Mouse (Mus musculus) embryonic facial prominence, embryonic 11.5 days (tissue): ENCODE measurements around the gene Ctbs. TPM values are rescaled to one million over a fixed set of nuclear protein-coding genes. Genes with fewer than 3 reads are reported as not detected.

Experiments
- ATAC-seq: fragments of 200-750 bp; cut with Nextera tagmentation; replicated peaks from 2 replicates; pipeline ENCODE4 v1.8.0; 2017; ENCODE audit warnings: low read depth; ENCODE audit not compliant: insufficient number of reproducible peaks, low FRiP score, low TSS enrichment
- DNase-seq: peaks from one replicate; pipeline ENCODE4 v3.0.0-alpha.2; 2015; ENCODE audit warnings: low spot score
- H3K27ac ChIP-seq: fragments of 300-500 bp; sonication (generic); replicated peaks from 2 replicates; pipeline ENCODE4 v1.5.1; 2014; ENCODE audit warnings: mild to moderate bottlenecking, low read depth, low read length, control low read depth
- H3K27me3 ChIP-seq: fragments of 300-500 bp; sonication (generic); 2 replicates; pipeline ENCODE4 v1.6.1; 2014; ENCODE audit warnings: mild to moderate bottlenecking, low read length, moderate library complexity, mixed read lengths; ENCODE audit not compliant: control insufficient read depth, insufficient read depth
- H3K36me3 ChIP-seq: fragments of 300-500 bp; sonication (generic); replicated peaks from 2 replicates; pipeline ENCODE4 v1.6.1; 2014; ENCODE audit warnings: low read depth, mild to moderate bottlenecking, low read length, moderate library complexity, mixed read lengths; ENCODE audit not compliant: control insufficient read depth, insufficient read depth
- H3K4me1 ChIP-seq: fragments of 300-500 bp; sonication (generic); 2 replicates; pipeline ENCODE4 v1.6.1; 2014; ENCODE audit warnings: low read length, mixed read lengths; ENCODE audit not compliant: control insufficient read depth, insufficient read depth
- H3K4me2 ChIP-seq: fragments of 300-500 bp; sonication (generic); 2 replicates; pipeline ENCODE4 v1.6.1; 2014; ENCODE audit warnings: low read depth, mild to moderate bottlenecking, control low read depth, low read length, moderate library complexity
- H3K4me3 ChIP-seq: fragments of 300-500 bp; sonication (generic); 2 replicates; pipeline ENCODE4 v1.5.1; 2014; ENCODE audit warnings: low read depth, low read length, control low read depth
- H3K9ac ChIP-seq: fragments of 300-500 bp; sonication (generic); replicated peaks from 2 replicates; pipeline ENCODE4 v1.6.1; 2014; ENCODE audit warnings: mild to moderate bottlenecking, control low read depth, low read length
- H3K9me3 ChIP-seq: fragments of 300-500 bp; sonication (generic); replicated peaks from 2 replicates; pipeline ENCODE4 v1.6.1; 2016; ENCODE audit warnings: mild to moderate bottlenecking, low read length, inconsistent platforms, mixed read lengths; ENCODE audit not compliant: control insufficient read depth
- WGBS: fragments of 180-500 bp; shearing (Covaris S2); extraction: QIAGEN DNeasy Blood & Tissue Kit; methylation state at CpG from one replicate; pipeline ENCODE4 v1.1.7; 2014; 5-methylcytosine and 5-hydroxymethylcytosine counted together
- polyA plus RNA-seq: library from polyadenylated mRNA; unstranded; fragments of >200 nt; fragmentation: Nextera tagmentation; extraction: Ambion mirVana; gene quantifications from 2 replicates; pipeline ENCODE4 v1.2.1, GENCODE M21; 2014

The Ctbs gene
- polyA plus RNA-seq, 1 experiment from 2014 or later, result 6.7 TPM

DNA sequence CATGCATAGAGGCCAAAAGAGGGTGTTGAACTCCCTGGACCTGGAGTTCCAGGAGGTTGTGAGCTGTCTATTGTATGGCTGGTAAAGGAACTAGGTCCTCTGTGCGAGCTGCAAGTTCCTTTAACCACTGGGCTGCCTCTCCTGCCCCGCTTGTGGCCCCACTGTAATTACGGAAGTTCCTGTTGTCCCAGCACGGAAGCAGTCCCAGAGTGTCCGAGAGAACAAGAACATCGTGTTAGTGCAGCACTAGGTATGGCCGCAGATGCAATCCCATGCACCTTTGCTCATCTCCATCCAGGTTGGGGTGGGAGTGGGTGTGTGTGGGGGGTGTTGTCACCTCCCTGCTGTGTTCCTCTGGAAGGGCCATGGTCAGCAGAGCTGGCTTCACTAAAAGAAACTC lies 4.7 kb upstream of the Ctbs start:
- Histone ChIP-seq H3K4me3 (no peak overlapping the region), H3K9ac (no peak overlapping the region), H3K27ac (no peak overlapping the region), H3K27me3 (no peaks in the 10 kb centered on the region), H3K36me3 (no peaks in the 10 kb centered on the region; the same call in 1 of the 2 replicates), H3K4me1 (no peaks in the 10 kb centered on the region), H3K9me3 (no peaks in the 10 kb centered on the region), H3K4me2 (no peak overlapping the region)
- ATAC-seq (no peak), DNase-seq (no peak)
- 92% methylated on average over 7 of the region's 7 CpGs for WGBS

- 88% methylated on average over 5 of the region's 5 CpGs for WGBS
- Histone ChIP-seq H3K9ac (no peak overlapping the region), H3K27me3 (no peaks in the 10 kb centered on the region), H3K36me3 (no peaks in the 10 kb centered on the region), H3K4me3 (no peak overlapping the region), H3K9me3 (no peaks in the 10 kb centered on the region), H3K4me1 (no peaks in the 10 kb centered on the region), H3K27ac (no peak overlapping the region), H3K4me2 (no peak overlapping the region)
- DNase-seq (no peak), ATAC-seq (no peak)
Measured at GRCm38 (mm10) chr3:146447156-146447555, 2.4 kb upstream of the Ctbs start.

DNA sequence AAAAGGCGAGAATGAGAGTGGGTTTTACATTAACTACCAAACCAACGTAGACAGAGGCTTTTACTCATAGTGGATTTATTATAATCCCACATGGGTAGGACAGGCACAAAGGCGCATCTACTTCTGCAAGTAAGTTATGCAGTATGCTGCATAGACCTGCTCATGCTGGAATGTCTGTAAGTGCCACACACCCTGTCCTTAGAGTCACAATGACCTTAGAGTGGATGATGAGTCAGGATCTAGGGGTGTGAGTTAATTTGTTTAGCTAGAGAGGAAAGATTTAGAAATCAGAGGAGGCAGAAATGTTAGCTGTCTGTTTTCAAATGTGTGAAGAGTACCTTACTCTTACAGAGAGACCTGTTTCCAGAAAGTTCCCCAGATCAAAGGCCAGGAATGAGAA lies 2.0 kb upstream of the Ctbs start:
- DNase-seq, result no peak
- H3K4me1 ChIP-seq, result no peaks in the 10 kb centered on the region
- no peaks in the 10 kb centered on the region for H3K27me3 ChIP-seq
- H3K27ac ChIP-seq, result no peak overlapping the region
- WGBS, result 83% methylated on average over 3 of the region's 3 CpGs
- no peak overlapping the region for H3K4me2 ChIP-seq
- H3K4me3 ChIP-seq, result no peak overlapping the region
- ATAC-seq, result no peak
- no peak overlapping the region for H3K9ac ChIP-seq
- H3K36me3 ChIP-seq, result no peaks in the 10 kb centered on the region
- no peaks in the 10 kb centered on the region for H3K9me3 ChIP-seq

GRCm38 (mm10) chr3:146448372-146448771 lies 1.2 kb upstream of the Ctbs start:
- Histone ChIP-seq H3K9me3 (no peaks in the 10 kb centered on the region), H3K4me2 (no peak overlapping the region), H3K27ac (no peak overlapping the region), H3K4me1 (no peaks in the 10 kb centered on the region), H3K4me3 (no peak overlapping the region), H3K27me3 (no peaks in the 10 kb centered on the region), H3K36me3 (no peaks in the 10 kb centered on the region), H3K9ac (no peak overlapping the region)
- 92% methylated on average over 10 of the region's 10 CpGs for WGBS
- DNase-seq (no peak), ATAC-seq (no peak)

DNA sequence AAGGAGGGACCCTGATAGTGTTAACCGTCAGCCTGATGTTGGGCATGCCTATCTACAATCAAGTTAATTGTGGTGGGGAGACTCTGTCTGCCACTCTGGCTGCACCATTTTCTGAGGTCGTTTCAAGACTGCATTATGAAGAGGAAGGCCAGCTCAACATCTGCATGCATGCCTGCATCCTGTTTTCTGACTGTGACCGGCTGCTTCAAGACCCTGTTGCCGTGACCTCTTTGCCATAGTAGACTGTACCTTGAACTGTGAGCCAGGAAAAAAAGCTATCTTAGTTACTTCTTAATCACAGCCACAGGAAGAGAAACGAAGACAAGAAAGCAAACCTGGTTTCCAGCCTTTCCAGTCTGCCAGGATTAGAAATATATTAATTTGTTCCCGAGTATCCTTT lies 626 bp upstream of the Ctbs start:
- DNase-seq (no peak), ATAC-seq (no peak)
- Histone ChIP-seq H3K27me3 (no peaks in the 10 kb centered on the region), H3K36me3 (no peaks in the 10 kb centered on the region), H3K9me3 (no peaks in the 10 kb centered on the region), H3K4me1 (no peaks in the 10 kb centered on the region), H3K27ac (no peak overlapping the region), H3K4me3 (no peak overlapping the region), H3K9ac (no peak overlapping the region), H3K4me2 (no peak overlapping the region)
- WGBS, result 77% methylated on average over 6 of the region's 6 CpGs

DNA sequence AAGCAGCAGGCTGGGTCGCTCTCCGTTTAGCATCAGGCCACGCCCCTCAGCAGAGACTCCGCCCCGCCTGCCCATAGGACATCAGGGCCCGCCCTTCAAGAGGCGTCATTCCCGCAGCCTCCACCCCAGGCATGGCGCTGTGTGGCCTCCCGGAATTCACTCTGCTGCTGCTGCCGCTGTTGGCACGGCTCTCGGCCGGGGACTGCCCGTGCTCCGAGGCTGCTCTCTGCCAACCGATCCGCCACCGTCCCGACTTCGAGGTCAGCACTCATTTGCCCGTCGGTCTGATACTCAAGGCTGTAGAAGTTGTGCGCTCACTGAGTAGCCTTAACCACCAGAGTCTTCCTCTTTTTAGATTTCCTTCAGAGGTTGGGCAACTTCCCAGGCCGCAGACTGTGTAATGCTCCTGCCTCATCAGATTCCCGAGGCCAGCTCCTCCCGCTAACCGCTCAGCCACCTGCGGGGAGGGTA lies 811 bp downstream of the Ctbs start:
- Histone ChIP-seq H3K4me1 (no peaks in the 10 kb centered on the region), H3K27me3 (no peaks in the 10 kb centered on the region), H3K9me3 (no peaks in the 10 kb centered on the region), H3K4me2 (peak overlapping the region; percentile 65), H3K36me3 (no peaks in the 10 kb centered on the region), H3K9ac (peak overlapping the region; percentile 74), H3K4me3 (peak overlapping the region; percentile 58), H3K27ac (no peak overlapping the region; the same call in 1 of the 2 replicates)
- peak; percentile 97 for ATAC-seq
- under 1% methylated on average over 29 of the region's 29 CpGs for WGBS
- DNase-seq, result peak; percentile 96

DNA sequence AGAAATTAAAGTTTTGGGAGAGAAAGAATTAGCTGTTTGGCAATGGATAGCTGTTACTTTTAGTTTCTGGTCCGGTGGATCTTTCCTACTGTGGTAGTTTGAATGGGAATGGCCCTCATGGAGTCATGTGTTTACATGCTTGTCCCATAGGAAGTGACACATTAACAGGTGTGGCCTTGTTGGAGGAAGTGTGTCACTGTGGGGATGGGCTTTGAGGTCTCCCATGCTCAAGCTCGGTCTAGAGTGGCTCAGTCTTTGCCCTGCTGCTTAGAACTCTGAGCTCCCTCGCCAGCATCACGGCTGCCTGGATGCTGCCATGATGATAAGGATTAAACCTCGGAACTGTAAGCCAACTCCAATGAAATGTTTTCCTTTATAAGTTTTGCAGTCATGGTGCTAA lies 1.8 kb downstream of the Ctbs start:
- ATAC-seq (no peak), DNase-seq (no peak)
- Histone ChIP-seq H3K27me3 (no peaks in the 10 kb centered on the region), H3K36me3 (no peaks in the 10 kb centered on the region), H3K4me3 (no peak overlapping the region), H3K9me3 (no peaks in the 10 kb centered on the region), H3K4me1 (no peaks in the 10 kb centered on the region), H3K27ac (no peak overlapping the region), H3K9ac (no peak overlapping the region), H3K4me2 (no peak overlapping the region)
- WGBS, result 83% methylated on average over 5 of the region's 5 CpGs

DNA sequence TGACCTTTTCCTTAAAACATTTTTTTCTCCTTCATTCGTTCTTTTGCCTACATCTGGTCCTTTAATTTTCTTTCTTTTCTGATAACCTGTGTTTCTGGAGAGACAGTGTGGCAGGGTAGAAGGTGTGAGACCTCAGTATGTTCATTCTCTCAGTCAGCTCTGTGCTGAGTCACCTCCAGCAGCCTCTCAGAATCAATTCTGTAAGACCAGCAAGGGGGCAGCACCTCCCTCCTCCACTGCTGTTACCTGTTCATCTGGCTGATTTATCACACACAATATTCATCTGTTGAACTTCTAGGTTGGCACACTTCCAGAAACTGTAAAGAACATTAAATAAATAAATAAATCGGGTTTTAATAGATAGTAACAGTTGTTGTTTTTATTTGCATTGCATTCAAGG lies 13.3 kb downstream of the Ctbs start:
- Histone ChIP-seq H3K4me2 (no peak overlapping the region), H3K9me3 (no peaks in the 10 kb centered on the region), H3K9ac (no peak overlapping the region), H3K27ac (no peak overlapping the region), H3K27me3 (no peaks in the 10 kb centered on the region), H3K4me3 (no peak overlapping the region), H3K36me3 (no peaks in the 10 kb centered on the region), H3K4me1 (no peaks in the 10 kb centered on the region)
- 56% methylated on average over 2 of the region's 2 CpGs for WGBS
- no peak for DNase-seq
- ATAC-seq, result no peak
